Mouse (Mus musculus): Measurements from ENCODE around the gene Romo1. TPM values are rescaled to one million over a fixed set of nuclear protein-coding genes. Genes with fewer than 3 reads are reported as not detected.
"Not testable (repeated sequence)": the region's sequence is repeated elsewhere in the genome, so short reads cannot be mapped to it uniquely, and the experiment has no call there.

Romo1 gene
- total RNA-seq, 4 experiments from 2014 or later = 115 to 163 (median 132) TPM

DNA sequence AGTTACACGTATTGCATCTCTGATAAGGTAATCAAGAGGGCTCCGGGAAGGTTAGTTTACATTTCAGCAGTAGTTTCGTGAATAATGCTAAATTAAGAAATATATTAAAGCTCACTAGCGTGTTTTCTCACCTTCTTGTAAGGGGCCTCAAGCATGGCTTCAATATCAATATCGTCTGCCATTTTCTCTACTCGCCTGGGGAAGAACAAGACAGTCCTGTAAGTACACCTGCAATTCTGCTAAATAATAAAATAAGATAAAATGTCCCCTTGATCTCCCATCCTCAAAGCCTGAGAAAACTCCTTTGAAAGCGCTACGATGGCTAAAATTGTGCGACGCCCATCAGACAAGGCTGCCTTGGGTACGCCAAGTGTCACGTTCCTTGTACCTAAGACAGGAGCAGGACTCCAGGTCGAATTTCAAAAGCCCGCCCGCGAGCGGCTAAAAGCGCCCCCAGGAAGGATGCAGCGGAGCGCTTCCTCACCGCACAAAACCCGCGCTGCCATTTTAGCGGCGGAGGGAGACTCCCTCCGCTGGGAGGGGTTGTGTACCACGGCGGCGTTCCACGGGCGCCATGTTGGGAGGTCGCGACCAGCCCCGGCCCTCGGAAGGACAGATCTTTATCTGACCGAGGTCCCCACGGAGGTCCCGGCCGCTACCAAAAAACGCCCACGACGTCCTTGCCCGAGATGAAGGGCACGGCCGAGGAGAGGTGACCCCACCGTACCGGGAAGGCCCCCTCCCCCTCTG lies 35.4 kb downstream of the Romo1 start:
- DNase-seq (ENCODE audit: low spot score in 2 of 2) = peak; percentile 60 to 63

GRCm38 (mm10) chr2:156179796-156180093 lies 35.9 kb downstream of the Romo1 start:
- DNase-seq (ENCODE audit: low spot score in 2 of 2) = no peak

GRCm38 (mm10) chr2:156180094-156180821 lies 36.4 kb downstream of the Romo1 start, which contains the start of gene Rbm39:
Gene Rbm39, minus strand, starts transcription at chr2:156180238.
- DNase-seq (ENCODE audit: low spot score in 2 of 2) = peak; percentile 100

DNA sequence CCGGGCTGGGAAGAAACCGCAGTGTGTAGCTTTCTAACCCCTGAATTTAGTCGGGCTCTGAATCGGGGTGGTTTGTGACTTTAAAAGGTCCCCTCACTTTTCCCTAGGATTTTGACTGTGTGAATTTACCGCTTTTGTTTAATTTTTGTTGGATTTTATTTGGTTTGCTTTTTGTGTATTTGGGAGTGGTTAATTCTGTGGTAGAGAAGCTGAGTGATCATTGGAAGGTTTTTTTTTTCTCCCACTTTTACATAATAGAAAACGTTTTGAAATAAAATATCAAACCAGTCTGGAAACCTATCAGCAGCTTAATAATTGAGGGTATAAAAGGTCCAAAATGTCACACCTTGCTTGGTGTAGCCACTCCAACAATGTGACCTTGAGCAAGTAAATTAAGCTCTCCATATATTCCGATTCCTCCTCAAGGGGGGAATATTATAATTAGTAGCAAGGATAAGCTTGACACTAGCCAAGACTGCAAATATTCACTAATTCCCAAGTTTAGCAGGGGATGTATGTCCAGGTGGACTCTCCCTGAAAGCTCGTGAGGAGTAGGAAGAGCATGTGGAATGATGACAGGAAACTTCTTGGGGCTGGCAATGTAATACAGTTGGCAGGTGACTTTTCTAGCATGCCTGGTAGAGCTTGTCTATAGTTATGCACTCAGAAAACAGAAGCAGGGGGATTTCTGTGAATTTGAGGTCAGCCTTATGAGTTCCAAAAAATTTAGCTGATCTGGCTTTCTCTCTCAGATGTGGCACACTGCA lies 37.2 kb downstream of the Romo1 start:
- DNase-seq (ENCODE audit: low spot score in 2 of 2) = no peak

DNA sequence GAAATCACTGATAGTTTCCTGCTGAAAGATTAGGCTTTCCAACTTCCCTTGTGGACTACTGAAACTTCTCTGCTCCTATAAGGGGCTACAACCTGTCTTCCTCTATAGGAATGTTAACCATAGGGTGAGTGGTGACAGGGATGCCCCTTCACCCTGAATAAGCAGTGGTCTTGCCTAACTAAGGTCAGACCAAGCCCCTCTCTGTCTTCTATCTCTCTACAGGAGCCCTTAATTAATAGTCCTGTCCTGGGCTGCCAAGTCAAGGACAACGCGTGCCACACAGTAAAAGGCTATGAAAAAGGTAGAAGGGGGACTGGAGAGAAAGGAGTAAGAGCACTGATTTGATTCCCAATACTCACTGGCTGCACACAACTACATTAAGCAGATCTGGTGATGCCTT lies 37.8 kb downstream of the Romo1 start:
- no peak for DNase-seq (ENCODE audit: low spot score in 2 of 2)

GRCm38 (mm10) chr2:156189241-156189640 lies 45.4 kb downstream of the Romo1 start:
- DNase-seq (ENCODE audit: low spot score in 2 of 2) = not testable (repeated sequence)

DNA sequence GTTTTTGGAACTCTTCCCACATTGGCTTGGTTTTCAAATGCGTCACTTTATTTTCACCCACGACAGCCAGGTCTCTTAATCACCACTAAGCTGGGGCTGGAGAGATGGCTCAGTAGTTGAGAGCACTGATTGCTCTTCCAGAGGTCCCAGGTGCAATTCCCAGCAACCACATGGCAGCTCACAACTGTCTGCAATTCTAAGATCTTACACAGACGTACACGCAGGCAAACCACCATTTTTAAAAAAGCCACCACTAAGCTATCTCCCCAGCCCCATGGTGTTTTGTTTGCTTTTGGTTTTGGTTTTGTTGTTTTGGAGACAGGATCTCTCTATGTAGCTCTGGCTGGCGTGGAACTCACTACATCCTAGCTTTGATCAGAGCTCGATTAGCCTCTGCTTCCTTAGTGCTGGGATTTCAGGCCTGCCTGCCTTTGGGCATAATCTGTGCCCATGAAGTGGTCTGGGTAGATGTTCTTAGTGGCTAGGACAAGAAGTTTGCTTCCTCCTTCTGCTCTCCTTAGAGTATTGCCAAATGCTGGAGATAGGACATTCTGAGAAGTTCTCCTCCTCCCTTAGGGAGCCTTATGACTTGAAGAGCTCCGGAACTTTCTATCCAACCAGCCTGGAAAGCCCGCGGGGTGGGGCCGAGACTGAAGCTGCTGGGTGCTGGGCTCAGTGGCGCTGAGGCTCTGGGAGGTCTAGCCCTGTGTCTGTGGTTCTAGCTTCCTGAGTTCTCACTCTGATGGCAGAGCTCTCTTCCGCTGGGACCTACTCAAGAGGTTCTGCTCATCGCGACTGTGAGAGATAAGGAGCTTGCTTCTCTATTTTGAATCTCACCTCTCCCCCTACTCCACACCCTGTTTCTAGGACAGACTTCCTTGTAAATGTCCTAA lies 46.4 kb downstream of the Romo1 start:
- DNase-seq (ENCODE audit: low spot score in 2 of 2) = no peak

DNA sequence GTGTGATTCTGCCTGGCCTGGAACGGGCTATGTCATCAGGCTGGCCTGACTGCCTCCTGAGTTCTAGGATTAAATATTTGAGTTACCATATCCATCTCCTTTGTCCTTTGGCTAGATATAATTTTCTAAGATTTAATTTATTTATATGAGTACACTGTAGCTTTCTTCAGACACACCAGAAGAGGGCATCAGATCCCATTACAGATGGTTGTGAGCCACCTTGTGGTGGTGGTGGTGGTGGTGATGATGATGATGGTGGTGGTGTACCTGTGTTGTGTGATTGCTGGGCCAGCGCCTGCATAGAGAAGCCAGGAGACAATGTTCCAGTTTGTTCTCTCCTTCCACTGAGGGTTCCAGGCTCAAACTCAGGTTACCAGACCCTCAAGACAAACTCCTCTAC lies 47.7 kb downstream of the Romo1 start:
- no peak for DNase-seq (ENCODE audit: low spot score in 2 of 2)

GRCm38 (mm10) chr2:156192068-156192467 lies 48.2 kb downstream of the Romo1 start:
- no peak for DNase-seq (ENCODE audit: low spot score in 2 of 2)

- no peak for DNase-seq (ENCODE audit: low spot score in 2 of 2)
Observed at GRCm38 (mm10) chr2:156193066-156193862, 49.4 kb downstream of the Romo1 start.

GRCm38 (mm10) chr2:156194571-156194970 lies 50.7 kb downstream of the Romo1 start:
- no peak for DNase-seq (ENCODE audit: low spot score in 2 of 2)

Other genes with a start within 250 kb of the Romo1 start
- gene Uqcc1, start 213.7 kb upstream of the Romo1 start, total RNA-seq (2022) = 10 to 100 TPM; 82.6 to 97.0 (median 87.0) TPM
- gene Gm15557, start 203.3 kb upstream of the Romo1 start, total RNA-seq (2022) = not detected
- gene Gdf5, start 198.7 kb upstream of the Romo1 start, total RNA-seq (2022) = under 1 TPM; 0.20 to 0.37 (median 0.24) TPM
- gene Cep250, start 187.6 kb upstream of the Romo1 start, total RNA-seq (2022) = 10 to 100 TPM; 19.3 to 23.7 (median 19.8) TPM
- gene 6430550D23Rik, start 136.1 kb upstream of the Romo1 start, total RNA-seq (2022) = 1 to 10 TPM; 1.5 to 2.4 (median 1.8) TPM
- gene Ergic3, start 136.0 kb upstream of the Romo1 start, total RNA-seq (2022) = 100 to 1,000 TPM; 207 to 236 (median 220) TPM
- gene Fer1l4, start 91.1 kb upstream of the Romo1 start, total RNA-seq (2022) = not detected
- gene Spag4, start 78.9 kb upstream of the Romo1 start, total RNA-seq (2022) = 1 to 10 TPM; 2.9 to 4.0 (median 3.7) TPM
- 10 to 100 TPM; 25.2 to 37.8 (median 34.2) TPM for gene Cpne1, start 32.1 kb upstream of the Romo1 start, total RNA-seq (2022)
- gene Rbm12, start 32.1 kb upstream of the Romo1 start, total RNA-seq (2022) = 10 to 100 TPM; 23.0 to 35.0 (median 26.7) TPM
- gene Gm28036, start 16.9 kb upstream of the Romo1 start, total RNA-seq (2022) = 10 to 100 TPM; 10.4 to 33.0 (median 23.4) TPM
- gene Nfs1, start 147 bp downstream of the Romo1 start, total RNA-seq (2022) = 10 to 100 TPM; 40.8 to 43.5 (median 42.8) TPM
- gene Rbm39, start 36.2 kb downstream of the Romo1 start, total RNA-seq (2022) = 100 to 1,000 TPM; 276 to 295 (median 278) TPM
- gene Phf20, start 52.4 kb downstream of the Romo1 start, total RNA-seq (2022) = 10 to 100 TPM; 72.9 to 93.9 (median 80.2) TPM
- gene Cnbd2, start 168.3 kb downstream of the Romo1 start, total RNA-seq (2022) = 1 to 10 TPM; 4.5 to 8.3 (median 7.3) TPM
- 10 to 100 TPM; 65.6 to 78.5 (median 72.1) TPM for gene Scand1, start 168.7 kb downstream of the Romo1 start, total RNA-seq (2022)